Mouse (Mus musculus) liver, embryonic 11.5 days (tissue): ENCODE results near the gene Il1a. TPM values are rescaled to one million over a fixed set of nuclear protein-coding genes. Genes with fewer than 3 reads are reported as not detected.

Experiments
- ATAC-seq: fragments of 200-750 bp; cut with Nextera tagmentation; replicated peaks from 2 replicates; pipeline ENCODE4 v1.8.0; 2017; ENCODE audit warnings: moderate number of reproducible peaks, mild to moderate bottlenecking, moderate TSS enrichment, moderate library complexity; ENCODE audit not compliant: low FRiP score
- DNase-seq: peaks from one replicate; pipeline ENCODE4 v3.0.0-alpha.2; 2017; ENCODE audit warnings: low spot score
- H3K27ac ChIP-seq: fragments of 300-500 bp; sonication (generic); 2 replicates; pipeline ENCODE4 v1.5.1; 2014; ENCODE audit warnings: mild to moderate bottlenecking, low read depth, low read length, control low read depth
- H3K27me3 ChIP-seq: fragments of 300-500 bp; sonication (generic); replicated peaks from 2 replicates; pipeline ENCODE4 v1.6.1; 2014; ENCODE audit warnings: low read length, mixed read lengths; ENCODE audit not compliant: control insufficient read depth, insufficient read depth
- H3K36me3 ChIP-seq: fragments of 300-500 bp; sonication (generic); 2 replicates; pipeline ENCODE4 v1.6.1; 2014; ENCODE audit warnings: mild to moderate bottlenecking, low read length, moderate library complexity, mixed read lengths; ENCODE audit not compliant: control insufficient read depth, insufficient read depth
- H3K4me1 ChIP-seq: fragments of 300-500 bp; sonication (generic); replicated peaks from 2 replicates; pipeline ENCODE4 v1.6.1; 2014; ENCODE audit warnings: low read length, mixed read lengths; ENCODE audit not compliant: control insufficient read depth, insufficient read depth
- H3K4me2 ChIP-seq: fragments of 300-500 bp; sonication (generic); 2 replicates; pipeline ENCODE4 v1.6.1; 2014; ENCODE audit warnings: mild to moderate bottlenecking, control low read depth, moderate library complexity
- H3K4me3 ChIP-seq: fragments of 300-500 bp; sonication (generic); 2 replicates; pipeline ENCODE4 v1.5.1; 2014; ENCODE audit warnings: low read depth, low read length, control low read depth
- H3K9ac ChIP-seq: fragments of 300-500 bp; sonication (generic); 2 replicates; pipeline ENCODE4 v1.6.1; 2014; ENCODE audit warnings: low read depth, low read length, control low read depth
- H3K9me3 ChIP-seq: fragments of 300-500 bp; sonication (generic); 2 replicates; pipeline ENCODE4 v1.6.1; 2016; ENCODE audit warnings: low read length, inconsistent platforms, mixed read lengths; ENCODE audit not compliant: control insufficient read depth
- WGBS: fragments of 180-500 bp; shearing (Covaris S2); extraction: QIAGEN DNeasy Blood & Tissue Kit; methylation state at CpG from one replicate; pipeline ENCODE4 v1.1.7; 2014; 5-methylcytosine and 5-hydroxymethylcytosine counted together
- polyA plus RNA-seq: library from polyadenylated mRNA; unstranded; fragments of >200 nt; fragmentation: Nextera tagmentation; extraction: Ambion mirVana; gene quantifications from 2 replicates; pipeline ENCODE4 v1.2.1, GENCODE M21; 2014

The Il1a gene
- polyA plus RNA-seq, 1 experiment from 2014 or later = 2.2 TPM

DNA sequence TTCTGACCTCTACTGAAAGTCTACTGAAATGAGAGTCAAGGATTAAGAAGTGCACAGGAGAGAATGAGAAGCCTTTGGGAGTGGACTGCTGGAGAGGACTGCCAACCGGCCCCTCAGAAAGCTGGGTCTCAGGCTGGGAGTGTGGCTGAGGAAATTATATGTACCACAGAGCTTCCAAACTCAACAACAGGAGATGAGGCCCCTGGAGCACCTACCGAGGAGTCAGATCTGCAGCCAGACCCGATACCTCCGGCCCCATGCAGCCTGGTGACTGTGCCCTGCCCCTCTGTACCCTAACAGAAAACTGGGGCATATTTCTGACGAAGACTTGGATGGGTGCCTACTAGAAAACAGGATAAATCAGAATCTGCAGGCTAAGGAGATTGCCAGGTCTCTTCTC lies 35.9 kb downstream of the Il1a start:
- Histone ChIP-seq H3K27me3 (no peaks in the 10 kb centered on the region), H3K36me3 (peaks cover 62% of the 10 kb centered on the region), H3K4me1 (no peaks in the 10 kb centered on the region), H3K9me3 (no peaks in the 10 kb centered on the region), H3K9ac (no peak overlapping the region), H3K27ac (no peak overlapping the region), H3K4me3 (no peak overlapping the region), H3K4me2 (no peak overlapping the region)
- WGBS = 95% methylated on average over 5 of the region's 5 CpGs
- DNase-seq (no peak), ATAC-seq (no peak)

DNA sequence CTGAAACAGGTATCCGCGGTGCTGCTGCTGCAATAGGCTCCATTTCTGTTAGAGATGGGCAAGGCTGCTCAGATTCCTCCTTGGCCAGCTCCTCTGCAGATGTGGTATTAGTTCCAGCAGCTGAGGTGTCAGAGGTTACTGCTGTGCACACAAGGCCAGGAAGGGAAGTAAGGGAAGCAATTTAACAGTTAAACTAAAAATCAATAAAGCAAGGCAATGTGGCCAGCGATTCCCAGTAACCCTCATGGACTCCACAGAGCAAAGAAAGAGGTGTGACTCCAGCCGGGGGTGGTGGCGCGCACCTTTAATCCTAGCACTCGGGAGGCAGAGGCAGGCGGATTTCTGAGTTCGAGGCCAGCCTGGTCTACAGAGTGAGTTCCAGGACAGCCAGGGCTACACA lies 39.2 kb downstream of the Il1a start:
- Histone ChIP-seq H3K27ac (no peak overlapping the region), H3K36me3 (peaks cover 71% of the 10 kb centered on the region), H3K9me3 (no peaks in the 10 kb centered on the region), H3K4me3 (no peak overlapping the region), H3K9ac (no peak overlapping the region), H3K27me3 (no peaks in the 10 kb centered on the region), H3K4me1 (no peaks in the 10 kb centered on the region), H3K4me2 (no peak overlapping the region)
- 83% methylated on average over 8 of the region's 9 CpGs for WGBS
- no peak for ATAC-seq
- no peak for DNase-seq

DNA sequence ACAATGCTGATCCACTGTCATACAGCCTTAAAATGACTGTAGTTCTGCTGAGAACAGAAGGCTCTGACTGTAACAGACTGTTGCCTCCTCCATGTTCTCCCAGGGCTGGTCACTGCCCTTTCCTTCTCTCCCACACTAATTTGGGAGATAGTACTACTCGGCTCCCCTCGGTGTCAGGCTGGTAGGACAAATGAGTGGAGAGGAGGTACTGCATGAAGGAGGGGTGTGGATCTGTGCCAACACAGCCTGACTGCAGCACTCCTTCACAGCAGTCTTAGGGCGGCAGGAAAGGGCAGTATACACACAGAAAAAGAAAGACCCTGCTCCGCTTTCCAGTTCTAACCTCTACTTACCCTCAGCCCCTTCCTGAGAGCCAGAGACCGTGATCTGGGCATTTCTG lies 39.8 kb downstream of the Il1a start:
- no peaks in the 10 kb centered on the region for H3K4me1 ChIP-seq
- H3K9me3 ChIP-seq = no peaks in the 10 kb centered on the region
- ATAC-seq (no peak), DNase-seq (no peak)
- H3K36me3 ChIP-seq = peaks cover 66% of the 10 kb centered on the region
- 92% methylated on average over 5 of the region's 5 CpGs for WGBS
- H3K27ac ChIP-seq = no peak overlapping the region
- no peaks in the 10 kb centered on the region for H3K27me3 ChIP-seq
- H3K4me2 ChIP-seq = no peak overlapping the region
- H3K9ac ChIP-seq = no peak overlapping the region
- no peak overlapping the region for H3K4me3 ChIP-seq

DNA sequence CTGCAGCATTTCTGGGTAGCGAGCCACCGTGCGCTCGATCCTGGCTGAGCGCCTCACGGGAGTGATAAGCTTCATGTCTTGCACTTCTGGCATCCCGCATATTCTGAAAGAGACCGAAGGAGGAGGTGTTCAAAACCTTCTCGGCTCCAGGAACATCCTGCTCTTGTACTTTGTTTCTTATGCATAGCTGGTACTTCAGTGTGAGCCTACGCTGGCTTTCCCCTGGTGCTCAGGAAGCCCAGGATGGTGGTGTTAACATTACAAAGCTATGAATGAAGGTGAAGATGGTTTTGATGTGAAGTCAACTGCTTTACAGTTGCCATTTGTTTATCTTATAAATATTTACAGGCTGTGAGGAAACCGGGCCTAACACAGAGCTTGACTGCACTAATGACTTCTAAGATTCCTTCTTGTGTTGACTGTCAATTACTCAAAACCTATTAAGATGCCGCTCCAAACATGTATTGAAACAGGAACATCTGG lies 40.6 kb downstream of the Il1a start:
- WGBS = 95% methylated on average over 12 of the region's 12 CpGs
- H3K27me3 ChIP-seq = no peaks in the 10 kb centered on the region
- no peak overlapping the region for H3K4me3 ChIP-seq
- H3K4me2 ChIP-seq = no peak overlapping the region
- no peaks in the 10 kb centered on the region for H3K9me3 ChIP-seq
- H3K27ac ChIP-seq = no peak overlapping the region
- no peaks in the 10 kb centered on the region for H3K4me1 ChIP-seq
- H3K36me3 ChIP-seq = peaks cover 61% of the 10 kb centered on the region
- no peak overlapping the region for H3K9ac ChIP-seq
- no peak for DNase-seq
- no peak for ATAC-seq

DNA sequence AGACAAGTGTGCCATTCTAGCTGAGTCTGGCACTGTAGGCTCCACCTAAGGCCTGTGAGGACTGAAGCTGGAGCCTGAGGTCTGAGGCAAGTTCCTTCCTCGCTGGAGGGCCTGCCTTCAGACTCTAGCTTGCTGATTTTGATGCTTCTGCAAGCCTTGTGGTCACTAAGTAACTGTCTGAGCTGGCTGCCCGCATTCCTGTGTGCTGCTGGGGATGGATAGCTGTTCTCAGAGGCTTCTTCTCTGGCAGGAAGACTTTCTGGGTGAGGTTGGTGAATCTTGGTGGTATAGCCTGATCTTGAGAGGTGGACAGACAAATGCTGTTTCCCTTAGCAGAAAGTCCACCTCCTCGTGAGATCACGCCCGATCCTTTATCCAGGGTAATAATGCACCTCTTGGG lies 42.0 kb downstream of the Il1a start:
- H3K36me3 ChIP-seq = peaks cover 51% of the 10 kb centered on the region
- no peaks in the 10 kb centered on the region for H3K27me3 ChIP-seq
- DNase-seq = no peak
- no peak overlapping the region for H3K9ac ChIP-seq
- no peaks in the 10 kb centered on the region for H3K4me1 ChIP-seq
- H3K4me2 ChIP-seq = no peak overlapping the region
- H3K9me3 ChIP-seq = no peaks in the 10 kb centered on the region
- 96% methylated on average over 5 of the region's 5 CpGs for WGBS
- H3K4me3 ChIP-seq = no peak overlapping the region
- no peak overlapping the region for H3K27ac ChIP-seq
- no peak for ATAC-seq

DNA sequence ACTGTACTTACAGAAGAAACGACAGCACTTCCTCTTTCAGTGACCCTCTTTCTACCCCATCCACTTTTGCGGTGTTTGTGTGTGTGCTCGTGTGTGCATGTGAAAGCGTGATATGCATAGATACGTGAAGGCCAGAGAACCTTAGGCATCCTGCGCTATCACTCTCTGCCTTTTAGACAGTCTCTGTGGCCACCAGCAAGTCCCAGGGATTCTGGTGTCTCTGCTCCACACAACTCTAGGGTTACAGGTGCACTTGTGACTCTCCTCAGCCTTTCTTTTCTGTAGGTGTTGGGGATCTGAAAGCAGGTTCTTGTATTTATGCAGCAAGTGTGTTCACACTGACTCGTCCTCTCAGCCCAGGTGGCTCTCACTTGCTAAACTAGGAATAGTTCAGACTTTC lies 44.5 kb downstream of the Il1a start:
- ATAC-seq = no peak
- Histone ChIP-seq H3K27me3 (no peaks in the 10 kb centered on the region), H3K4me1 (no peaks in the 10 kb centered on the region), H3K4me3 (no peak overlapping the region), H3K4me2 (no peak overlapping the region), H3K9me3 (no peaks in the 10 kb centered on the region), H3K36me3 (peaks cover 36% of the 10 kb centered on the region), H3K9ac (no peak overlapping the region), H3K27ac (no peak overlapping the region)
- 83% methylated on average over 7 of the region's 7 CpGs for WGBS
- DNase-seq = no peak

DNA sequence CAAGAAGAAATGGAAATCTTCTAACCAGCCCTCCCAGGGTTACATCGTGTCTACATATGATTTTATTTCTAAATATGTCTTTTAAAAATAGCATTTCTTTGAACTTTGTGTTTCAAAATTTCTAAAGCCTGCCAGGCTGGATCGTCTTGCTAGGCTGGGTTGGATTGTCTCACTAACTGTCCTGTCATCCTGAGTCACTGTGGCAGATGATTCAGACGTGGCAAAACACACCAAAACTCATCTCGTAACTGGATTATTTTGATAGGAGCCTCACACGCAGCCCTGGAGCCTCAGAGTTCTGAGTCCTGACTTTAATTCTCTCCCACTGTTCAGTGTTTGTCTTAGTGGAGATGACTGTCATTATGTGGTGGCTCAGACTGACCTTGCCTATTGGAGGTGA lies 46.7 kb downstream of the Il1a start:
- Histone ChIP-seq H3K36me3 (peaks cover 13% of the 10 kb centered on the region), H3K9me3 (no peaks in the 10 kb centered on the region), H3K27ac (no peak overlapping the region), H3K4me2 (no peak overlapping the region), H3K27me3 (0 out of 2 replicates have a peak, but pooled peaks cover 1% of the 10 kb centered on the region), H3K4me1 (no peaks in the 10 kb centered on the region), H3K4me3 (no peak overlapping the region), H3K9ac (no peak overlapping the region)
- no peak for DNase-seq
- WGBS = 64% methylated on average over 5 of the region's 5 CpGs
- ATAC-seq = no peak

DNA sequence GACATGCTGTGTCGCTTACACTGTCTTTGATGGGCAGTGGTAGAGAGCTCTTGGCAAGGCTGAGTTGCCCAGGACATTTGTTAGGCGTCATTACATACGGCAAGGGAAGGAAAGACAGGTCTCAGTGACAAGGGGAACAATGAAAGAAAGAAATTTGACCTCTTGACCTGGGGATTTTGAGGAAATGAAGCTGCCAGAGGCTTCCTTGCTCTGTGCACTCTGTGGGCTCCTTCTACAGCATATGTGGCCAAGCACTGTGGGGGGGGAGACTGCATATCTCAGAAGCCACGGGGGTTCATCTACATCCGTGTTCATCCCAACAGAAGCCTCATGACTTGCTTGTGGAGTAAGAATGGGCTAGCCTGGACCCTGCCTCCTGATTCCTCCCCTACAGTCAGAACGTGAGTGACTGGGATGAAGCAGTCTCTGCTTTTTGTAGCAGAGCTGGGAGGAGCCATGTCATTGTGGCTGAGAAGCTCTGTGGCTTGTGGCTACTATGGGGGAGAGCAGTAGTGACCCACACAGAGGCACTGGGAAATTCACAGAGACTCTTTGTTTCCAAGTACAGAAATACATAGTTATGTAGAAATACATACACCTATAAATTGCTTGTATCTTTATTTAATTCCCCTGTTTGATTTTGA lies 48.5 kb downstream of the Il1a start:
- 41% methylated on average over 6 of the region's 6 CpGs for WGBS

DNA sequence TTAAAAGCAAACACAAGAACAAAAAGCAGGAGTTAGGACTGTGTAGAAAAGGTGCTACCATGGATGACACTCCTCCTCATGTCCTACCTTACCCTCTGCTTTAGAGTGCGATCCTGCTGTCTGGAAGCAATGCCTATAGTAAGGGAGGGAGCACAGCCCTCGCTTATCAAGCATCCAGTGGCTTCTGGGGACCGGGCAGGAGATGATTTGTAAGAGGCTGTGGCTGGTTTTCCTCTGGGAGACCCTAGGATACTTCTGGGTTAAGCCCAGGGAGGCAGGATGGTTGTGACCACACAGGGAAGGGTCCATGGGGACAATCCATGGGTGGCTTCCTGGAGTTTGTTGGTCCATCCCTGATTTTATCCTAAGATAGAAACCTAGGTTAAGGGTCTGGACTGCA lies 49.1 kb downstream of the Il1a start:
- DNase-seq (no peak), ATAC-seq (no peak)
- H3K9ac ChIP-seq = no peak overlapping the region
- H3K4me1 ChIP-seq = no peaks in the 10 kb centered on the region
- H3K36me3 ChIP-seq = no peaks in the 10 kb centered on the region
- WGBS = 57% methylated on average over 3 of the region's 3 CpGs
- 0 out of 2 replicates have a peak, but pooled peaks cover 2% of the 10 kb centered on the region for H3K27me3 ChIP-seq
- no peak overlapping the region for H3K4me2 ChIP-seq
- H3K9me3 ChIP-seq = no peaks in the 10 kb centered on the region
- H3K27ac ChIP-seq = no peak overlapping the region
- no peak overlapping the region for H3K4me3 ChIP-seq

More for the DNA sequence above, 48.5 kb downstream of the Il1a start:
- H3K27ac ChIP-seq = no peak overlapping the region
- H3K4me2 ChIP-seq = no peak overlapping the region
- DNase-seq (no peak), ATAC-seq (no peak)
- H3K27me3 ChIP-seq = 0 out of 2 replicates have a peak, but pooled peaks cover 2% of the 10 kb centered on the region
- no peaks in the 10 kb centered on the region for H3K36me3 ChIP-seq
- H3K4me3 ChIP-seq = no peak overlapping the region
- H3K9me3 ChIP-seq = no peaks in the 10 kb centered on the region
- H3K9ac ChIP-seq = no peak overlapping the region
- H3K4me1 ChIP-seq = no peaks in the 10 kb centered on the region
